Mouse (Mus musculus) embryonic facial prominence, embryonic 10.5 days (tissue): ENCODE data around the gene Syk. TPM values are rescaled to one million over a fixed set of nuclear protein-coding genes. Genes with fewer than 3 reads are reported as not detected.

Experiments used
- DNase-seq: peaks from one replicate; pipeline ENCODE4 v3.0.0-alpha.2; 2017; ENCODE audit warnings: low spot score
- H3K27ac ChIP-seq: fragments of 300-500 bp; sonication (generic); replicated peaks from 2 replicates; pipeline ENCODE4 v1.5.1; 2016; ENCODE audit warnings: mild to moderate bottlenecking
- H3K27me3 ChIP-seq: fragments of 300-500 bp; sonication (generic); replicated peaks from 2 replicates; pipeline ENCODE4 v1.6.1; 2016; ENCODE audit warnings: low read depth, mild to moderate bottlenecking; ENCODE audit not compliant: poor library complexity, severe bottlenecking
- H3K36me3 ChIP-seq: fragments of 300-500 bp; sonication (generic); replicated peaks from 2 replicates; pipeline ENCODE4 v1.6.1; 2016; ENCODE audit warnings: mild to moderate bottlenecking, moderate library complexity
- H3K4me1 ChIP-seq: fragments of 300-500 bp; sonication (generic); 2 replicates; pipeline ENCODE4 v1.6.1; 2016
- H3K4me3 ChIP-seq: fragments of 300-500 bp; sonication (generic); 2 replicates; pipeline ENCODE4 v1.5.1; 2016; ENCODE audit warnings: mild to moderate bottlenecking, moderate library complexity
- H3K9me3 ChIP-seq: fragments of 300-500 bp; sonication (generic); 2 replicates; pipeline ENCODE4 v1.6.1; 2016; ENCODE audit warnings: mild to moderate bottlenecking
- WGBS: fragments of 180-500 bp; shearing (Covaris S2); methylation state at CpG from one replicate; pipeline ENCODE4 v1.1.7; 2016; 5-methylcytosine and 5-hydroxymethylcytosine counted together
- polyA plus RNA-seq: library from polyadenylated mRNA; unstranded; fragments of >200 nt; fragmentation: Nextera tagmentation; extraction: Ambion mirVana; gene quantifications from 2 replicates; pipeline ENCODE4 v1.2.1, GENCODE M21; 2016

Syk gene
- polyA plus RNA-seq, 1 experiment from 2014 or later, result 2.8 TPM

- no peaks in the 10 kb centered on the region for H3K4me1 ChIP-seq
- no peak overlapping the region for H3K27ac ChIP-seq
- H3K27me3 ChIP-seq, result no peaks in the 10 kb centered on the region
- H3K4me3 ChIP-seq, result no peak overlapping the region
- H3K36me3 ChIP-seq, result no peaks in the 10 kb centered on the region
- H3K9me3 ChIP-seq, result no peaks in the 10 kb centered on the region
- DNase-seq, result no peak
- WGBS, result 70% methylated on average over 9 of the region's 9 CpGs
These were observed 30.0 kb upstream of the Syk start for GRCm38 (mm10) chr13:52552822-52553477.

- Histone ChIP-seq H3K36me3 (no peaks in the 10 kb centered on the region), H3K27ac (no peak overlapping the region), H3K4me3 (no peak overlapping the region), H3K4me1 (no peaks in the 10 kb centered on the region), H3K27me3 (no peaks in the 10 kb centered on the region), H3K9me3 (no peaks in the 10 kb centered on the region)
- whole genome bisulfite sequencing, result 91% methylated on average over 9 of the region's 9 CpGs
- no peak for DNase-seq
These were observed 28.3 kb upstream of the Syk start for GRCm38 (mm10) chr13:52554722-52555121.

- no peak for DNase-seq
- Histone ChIP-seq H3K4me1 (peaks cover 12% of the 10 kb centered on the region), H3K9me3 (no peaks in the 10 kb centered on the region), H3K4me3 (no peak overlapping the region), H3K27ac (no peak overlapping the region), H3K36me3 (no peaks in the 10 kb centered on the region), H3K27me3 (no peaks in the 10 kb centered on the region)
- 75% methylated on average over 7 of the region's 7 CpGs for WGBS
These were observed 25.6 kb upstream of the Syk start for GRCm38 (mm10) chr13:52557421-52557820.

GRCm38 (mm10) chr13:52561367-52562165 lies 21.4 kb upstream of the Syk start:
- no peak for DNase-seq
- H3K27ac ChIP-seq, result no peak overlapping the region
- H3K36me3 ChIP-seq, result no peaks in the 10 kb centered on the region
- no peak overlapping the region for H3K4me3 ChIP-seq
- peaks cover 12% of the 10 kb centered on the region for H3K4me1 ChIP-seq
- H3K27me3 ChIP-seq, result no peaks in the 10 kb centered on the region
- no peaks in the 10 kb centered on the region for H3K9me3 ChIP-seq
- WGBS, result 86% methylated on average over 8 of the region's 8 CpGs

- H3K4me3 ChIP-seq, result no peak overlapping the region
- no peaks in the 10 kb centered on the region for H3K9me3 ChIP-seq
- H3K27ac ChIP-seq, result no peak overlapping the region
- H3K36me3 ChIP-seq, result no peaks in the 10 kb centered on the region
- DNase-seq, result no peak
- WGBS, result 47% methylated on average over 4 of the region's 4 CpGs
- H3K4me1 ChIP-seq, result peaks cover 12% of the 10 kb centered on the region
- no peaks in the 10 kb centered on the region for H3K27me3 ChIP-seq
These were observed 20.8 kb upstream of the Syk start for GRCm38 (mm10) chr13:52562166-52562571.

- Histone ChIP-seq H3K4me1 (peaks cover 12% of the 10 kb centered on the region), H3K9me3 (no peaks in the 10 kb centered on the region), H3K36me3 (no peaks in the 10 kb centered on the region), H3K27me3 (no peaks in the 10 kb centered on the region), H3K4me3 (no peak overlapping the region), H3K27ac (no peak overlapping the region)
- WGBS, result 90% methylated on average over 18 of the region's 18 CpGs
- peak; percentile 21 for DNase-seq
These were observed 17.8 kb upstream of the Syk start for GRCm38 (mm10) chr13:52565103-52565739.

- H3K9me3 ChIP-seq, result no peaks in the 10 kb centered on the region
- no peak for DNase-seq
- H3K27me3 ChIP-seq, result no peaks in the 10 kb centered on the region
- H3K4me1 ChIP-seq, result peaks cover 8% of the 10 kb centered on the region
- no peak overlapping the region for H3K4me3 ChIP-seq
- H3K27ac ChIP-seq, result no peak overlapping the region
- H3K36me3 ChIP-seq, result no peaks in the 10 kb centered on the region
- 86% methylated on average over 9 of the region's 9 CpGs for WGBS
These were observed 16.7 kb upstream of the Syk start for GRCm38 (mm10) chr13:52566188-52566760.

GRCm38 (mm10) chr13:52566777-52567176 lies 16.2 kb upstream of the Syk start:
- no peaks in the 10 kb centered on the region for H3K9me3 ChIP-seq
- no peak overlapping the region for H3K27ac ChIP-seq
- no peaks in the 10 kb centered on the region for H3K36me3 ChIP-seq
- H3K4me3 ChIP-seq, result no peak overlapping the region
- H3K27me3 ChIP-seq, result no peaks in the 10 kb centered on the region
- H3K4me1 ChIP-seq, result peaks cover 3% of the 10 kb centered on the region; the same call in 1 of the 2 replicates
- no peak for DNase-seq
- WGBS, result 78% methylated on average over 7 of the region's 7 CpGs

- Histone ChIP-seq H3K4me3 (no peak overlapping the region), H3K36me3 (no peaks in the 10 kb centered on the region), H3K27me3 (no peaks in the 10 kb centered on the region), H3K9me3 (no peaks in the 10 kb centered on the region), H3K27ac (no peak overlapping the region), H3K4me1 (no peaks in the 10 kb centered on the region)
- WGBS, result 82% methylated on average over 8 of the region's 8 CpGs
- DNase-seq, result no peak
These were observed 13.7 kb upstream of the Syk start for GRCm38 (mm10) chr13:52569194-52569769.

GRCm38 (mm10) chr13:52570276-52570675 lies 12.7 kb upstream of the Syk start:
- no peaks in the 10 kb centered on the region for H3K4me1 ChIP-seq
- H3K9me3 ChIP-seq, result no peaks in the 10 kb centered on the region
- H3K36me3 ChIP-seq, result no peaks in the 10 kb centered on the region
- WGBS, result 93% methylated on average over 9 of the region's 9 CpGs
- no peak overlapping the region for H3K4me3 ChIP-seq
- no peaks in the 10 kb centered on the region for H3K27me3 ChIP-seq
- DNase-seq, result no peak
- no peak overlapping the region for H3K27ac ChIP-seq

GRCm38 (mm10) chr13:52571591-52572384 lies 11.2 kb upstream of the Syk start:
- H3K27me3 ChIP-seq, result no peaks in the 10 kb centered on the region
- no peak for DNase-seq
- no peak overlapping the region for H3K4me3 ChIP-seq
- H3K27ac ChIP-seq, result no peak overlapping the region
- peaks cover 8% of the 10 kb centered on the region for H3K4me1 ChIP-seq
- H3K9me3 ChIP-seq, result no peaks in the 10 kb centered on the region
- H3K36me3 ChIP-seq, result no peaks in the 10 kb centered on the region
- 84% methylated on average over 11 of the region's 11 CpGs for WGBS
